Mouse (Mus musculus): ENCODE results near the gene Polr3gl.

- no peak for TF ChIP-seq GATA1 (IDR thresholded peaks at IDR 0.05; ENCODE audit: low read length)
- TF ChIP-seq TAL1 (IDR thresholded peaks at IDR 0.05; ENCODE audit: low read length), result no peak
These were observed 65.5 kb downstream of the Polr3gl start for GRCm38 (mm10) chr3:96528506-96528905.
